Mouse (Mus musculus): ENCODE data around the gene Itsn1. TPM values are rescaled to one million over a fixed set of nuclear protein-coding genes. Genes with fewer than 3 reads are reported as not detected.

Gene Itsn1
- polyA plus RNA-seq, 1 experiment: 55.2 TPM

- Histone ChIP-seq H3K4me3 (ENCODE audit: insufficient read depth, low read length) (no peak overlapping the region), H3K27ac (ENCODE audit: insufficient read depth, low read length) (no peak overlapping the region), H3K4me1 (ENCODE audit: control insufficient read depth, insufficient read depth, low read length) (no peaks in the 10 kb centered on the region)
- TF ChIP-seq POLR2A (IDR thresholded peaks at IDR 0.05; ENCODE audit: extremely low read depth, insufficient read depth, low read length) (no peak), CTCF (IDR thresholded peaks at IDR 0.05; ENCODE audit: extremely low read depth, insufficient read depth, low read length) (no peak)
These were observed 104.0 kb downstream of the Itsn1 start for GRCm38 (mm10) chr16:91833121-91833520.

GRCm38 (mm10) chr16:91833558-91833957, 104.5 kb downstream of the Itsn1 start:
- TF ChIP-seq CTCF (IDR thresholded peaks at IDR 0.05; ENCODE audit: extremely low read depth, insufficient read depth, low read length) (no peak), POLR2A (IDR thresholded peaks at IDR 0.05; ENCODE audit: extremely low read depth, insufficient read depth, low read length) (no peak)
- H3K4me3 ChIP-seq (ENCODE audit: insufficient read depth, low read length): no peak overlapping the region
- H3K27ac ChIP-seq (ENCODE audit: insufficient read depth, low read length): no peak overlapping the region
- H3K4me1 ChIP-seq (ENCODE audit: control insufficient read depth, insufficient read depth, low read length): no peaks in the 10 kb centered on the region

GRCm38 (mm10) chr16:91833981-91834380, 104.9 kb downstream of the Itsn1 start:
- Histone ChIP-seq H3K27ac (ENCODE audit: insufficient read depth, low read length) (no peak overlapping the region), H3K4me3 (ENCODE audit: insufficient read depth, low read length) (no peak overlapping the region), H3K4me1 (ENCODE audit: control insufficient read depth, insufficient read depth, low read length) (no peaks in the 10 kb centered on the region)
- TF ChIP-seq POLR2A (IDR thresholded peaks at IDR 0.05; ENCODE audit: extremely low read depth, insufficient read depth, low read length) (no peak), CTCF (IDR thresholded peaks at IDR 0.05; ENCODE audit: extremely low read depth, insufficient read depth, low read length) (no peak)

GRCm38 (mm10) chr16:91835790-91836189, 106.7 kb downstream of the Itsn1 start:
- Histone ChIP-seq H3K27ac (ENCODE audit: insufficient read depth, low read length) (no peak overlapping the region), H3K4me3 (ENCODE audit: insufficient read depth, low read length) (no peak overlapping the region), H3K4me1 (ENCODE audit: control insufficient read depth, insufficient read depth, low read length) (no peaks in the 10 kb centered on the region)
- TF ChIP-seq POLR2A (IDR thresholded peaks at IDR 0.05; ENCODE audit: extremely low read depth, insufficient read depth, low read length) (no peak), CTCF (IDR thresholded peaks at IDR 0.05; ENCODE audit: extremely low read depth, insufficient read depth, low read length) (no peak)

GRCm38 (mm10) chr16:91836592-91837557, 107.8 kb downstream of the Itsn1 start:
- TF ChIP-seq CTCF (IDR thresholded peaks at IDR 0.05; ENCODE audit: extremely low read depth, insufficient read depth, low read length) (no peak), POLR2A (IDR thresholded peaks at IDR 0.05; ENCODE audit: extremely low read depth, insufficient read depth, low read length) (no peak)
- Histone ChIP-seq H3K4me3 (ENCODE audit: insufficient read depth, low read length) (no peak overlapping the region), H3K4me1 (ENCODE audit: control insufficient read depth, insufficient read depth, low read length) (no peaks in the 10 kb centered on the region), H3K27ac (ENCODE audit: insufficient read depth, low read length) (peak overlapping the region; percentile 14; the same call in 1 of the 2 replicates)

- no peak overlapping the region for H3K4me3 ChIP-seq (ENCODE audit: insufficient read depth, low read length)
- TF ChIP-seq POLR2A (IDR thresholded peaks at IDR 0.05; ENCODE audit: extremely low read depth, insufficient read depth, low read length): no peak
- no peak for TF ChIP-seq CTCF (IDR thresholded peaks at IDR 0.05; ENCODE audit: extremely low read depth, insufficient read depth, low read length)
- H3K4me1 ChIP-seq (ENCODE audit: control insufficient read depth, insufficient read depth, low read length): no peaks in the 10 kb centered on the region
- no peak overlapping the region for H3K27ac ChIP-seq (ENCODE audit: insufficient read depth, low read length)
These were observed 108.5 kb downstream of the Itsn1 start for GRCm38 (mm10) chr16:91837558-91838041.

GRCm38 (mm10) chr16:91838771-91839170, 109.7 kb downstream of the Itsn1 start:
- Histone ChIP-seq H3K4me1 (ENCODE audit: control insufficient read depth, insufficient read depth, low read length) (no peaks in the 10 kb centered on the region), H3K4me3 (ENCODE audit: insufficient read depth, low read length) (no peak overlapping the region), H3K27ac (ENCODE audit: insufficient read depth, low read length) (no peak overlapping the region)
- no peak for TF ChIP-seq CTCF (IDR thresholded peaks at IDR 0.05; ENCODE audit: extremely low read depth, insufficient read depth, low read length)
- TF ChIP-seq POLR2A (IDR thresholded peaks at IDR 0.05; ENCODE audit: extremely low read depth, insufficient read depth, low read length): no peak

- Histone ChIP-seq H3K4me3 (ENCODE audit: insufficient read depth, low read length) (no peak overlapping the region), H3K27ac (ENCODE audit: insufficient read depth, low read length) (no peak overlapping the region), H3K4me1 (ENCODE audit: control insufficient read depth, insufficient read depth, low read length) (no peaks in the 10 kb centered on the region)
- TF ChIP-seq POLR2A (IDR thresholded peaks at IDR 0.05; ENCODE audit: extremely low read depth, insufficient read depth, low read length): no peak
- no peak for TF ChIP-seq CTCF (IDR thresholded peaks at IDR 0.05; ENCODE audit: extremely low read depth, insufficient read depth, low read length)
These were observed 110.4 kb downstream of the Itsn1 start for GRCm38 (mm10) chr16:91839462-91839861.

GRCm38 (mm10) chr16:91841026-91841630, 112.0 kb downstream of the Itsn1 start:
- TF ChIP-seq CTCF (IDR thresholded peaks at IDR 0.05; ENCODE audit: extremely low read depth, insufficient read depth, low read length): no peak
- no peak for TF ChIP-seq POLR2A (IDR thresholded peaks at IDR 0.05; ENCODE audit: extremely low read depth, insufficient read depth, low read length)
- H3K4me1 ChIP-seq (ENCODE audit: control insufficient read depth, insufficient read depth, low read length): no peaks in the 10 kb centered on the region
- no peak overlapping the region for H3K4me3 ChIP-seq (ENCODE audit: insufficient read depth, low read length)
- H3K27ac ChIP-seq (ENCODE audit: insufficient read depth, low read length): no peak overlapping the region

Measured in cortical plate, adult 2 months (tissue).